Mouse (Mus musculus): ENCODE data around the gene Wdr64. TPM values are rescaled to one million over a fixed set of nuclear protein-coding genes. Genes with fewer than 3 reads are reported as not detected.

Gene Wdr64
- total and polyA plus RNA-seq, 2 experiments from 2014 or later, result not detected

- TF ChIP-seq CTCF (IDR thresholded peaks at IDR 0.05), result no peak
Observed at GRCm38 (mm10) chr1:175855515-175855914, 157.1 kb downstream of the Wdr64 start.

More at GRCm38 (mm10) chr1:175855515-175855914, 157.1 kb downstream of the Wdr64 start:
- Histone ChIP-seq H3K27me3 (ENCODE audit: insufficient read depth, low read length) (no peaks in the 10 kb centered on the region), H3K9ac (replicated peaks; ENCODE audit: low read length, poor library complexity, severe bottlenecking) (no peak overlapping the region), H3K4me3 (ENCODE audit: low read depth, low read length) (no peak overlapping the region), H3K9me3 (ENCODE audit: low read length) (no peaks in the 10 kb centered on the region), H3K36me3 (ENCODE audit: insufficient read depth, low read length) (no peaks in the 10 kb centered on the region), H3K4me2 (ENCODE audit: low read depth, low read length, poor library complexity, severe bottlenecking) (no peak overlapping the region), H3K27ac (ENCODE audit: low read depth, low read length) (no peak overlapping the region), H3K4me1 (ENCODE audit: insufficient read depth, low read length) (no peaks in the 10 kb centered on the region)
- DNase-seq (ENCODE audit: low spot score), result no peak
- ATAC-seq (ENCODE audit: low FRiP score), result no peak
- WGBS, result 92% methylated on average over 1 of the region's 1 CpGs

Other genes with a start within 250 kb of the Wdr64 start
- 40.5 and 42.8 TPM in 2 replicates for gene Rgs7, start 206.1 kb upstream of the Wdr64 start, total RNA-seq (2014; rRNA removed)
- 48.1 and 50.3 TPM in 2 replicates for gene Rgs7, start 206.1 kb upstream of the Wdr64 start, polyA plus RNA-seq (2015; fragmentation: Nextera tagmentation; extraction: Ambion mirVana)
- not detected in 2 replicates for gene Kmo, start 78.2 kb upstream of the Wdr64 start, total RNA-seq (2014; rRNA removed)
- gene Kmo, start 78.2 kb upstream of the Wdr64 start, polyA plus RNA-seq (2015; fragmentation: Nextera tagmentation; extraction: Ambion mirVana), result not detected in 2 replicates
- 48.8 and 59.2 TPM in 2 replicates for gene Fh1, start 73.0 kb upstream of the Wdr64 start, total RNA-seq (2014; rRNA removed)
- 95.0 and 102 TPM in 2 replicates for gene Fh1, start 73.0 kb upstream of the Wdr64 start, polyA plus RNA-seq (2015; fragmentation: Nextera tagmentation; extraction: Ambion mirVana)
- 16.2 and 19.3 TPM in 2 replicates for gene Opn3, start 5.8 kb upstream of the Wdr64 start, total RNA-seq (2014; rRNA removed)
- gene Opn3, start 5.8 kb upstream of the Wdr64 start, polyA plus RNA-seq (2015; fragmentation: Nextera tagmentation; extraction: Ambion mirVana), result 9.5 and 10.4 TPM in 2 replicates
- gene Chml, start 5.7 kb upstream of the Wdr64 start, total RNA-seq (2014; rRNA removed), result 12.6 and 29.8 TPM in 2 replicates
- 2.6 and 3.1 TPM in 2 replicates for gene Chml, start 5.7 kb upstream of the Wdr64 start, polyA plus RNA-seq (2015; fragmentation: Nextera tagmentation; extraction: Ambion mirVana)
- gene Exo1, start 182.0 kb downstream of the Wdr64 start, total RNA-seq (2014; rRNA removed), result 1.1 and 2.1 TPM in 2 replicates
- 1.4 and 1.6 TPM in 2 replicates for gene Exo1, start 182.0 kb downstream of the Wdr64 start, polyA plus RNA-seq (2015; fragmentation: Nextera tagmentation; extraction: Ambion mirVana)
- not detected in 2 replicates for gene Gm38100, start 221.7 kb downstream of the Wdr64 start, total RNA-seq (2014; rRNA removed)
- 0.09 TPM in 1 of 2 replicates, not detected in the other for gene Gm38100, start 221.7 kb downstream of the Wdr64 start, polyA plus RNA-seq (2015; fragmentation: Nextera tagmentation; extraction: Ambion mirVana)

Measured in midbrain, postnatal 0 days (tissue).